14 mouse cellular contexts compared by ENCODE assay signal in the genomic region with DNA sequence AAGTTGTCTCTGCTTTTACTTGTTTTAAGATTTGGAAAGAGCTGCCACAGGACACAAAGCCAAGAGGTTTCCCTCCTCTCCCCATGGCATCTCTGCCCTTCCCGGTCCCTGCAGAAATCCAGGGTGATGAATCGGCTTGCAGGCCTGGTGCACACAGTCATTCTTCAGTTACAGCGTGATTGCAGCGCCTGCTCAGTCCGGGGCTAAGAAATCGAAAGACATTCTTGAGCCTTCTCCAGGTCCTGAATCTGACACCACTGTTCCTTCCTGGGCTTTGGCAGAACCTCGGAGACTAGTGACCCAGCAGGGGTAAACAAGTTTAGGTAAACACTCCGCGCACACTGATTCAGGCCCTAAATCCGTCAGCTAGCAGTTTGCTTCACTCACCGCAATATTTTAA.
DNase-seq lines count a peak whose midpoint lies in the region; ATAC-seq and TF ChIP-seq lines count a peak whose summit lies in the region.
"Had no signal": no experiment of that assay in that cellular context is flagged by ENCODE, and none has a peak within 500 bp of the region (broad histone marks: within the 10 kb centered on the region; RNA-seq: fewer than 3 reads in every experiment).

No protein-coding gene starts in this region.

- peak; percentile 20 for DNase-seq in gastrocnemius, postnatal 25 days
- DNase-seq in gastrocnemius, postnatal 10 days = no peak
- DNase-seq in embryonic facial prominence, embryonic 11.5 days (ENCODE audit: low spot score) = peak; percentile 59
- DNase-seq in lung, postnatal 4 days = peak; percentile 39 to 60
- no peak for DNase-seq in thymus, postnatal 14 days
- no peak for DNase-seq in heart, adult 2 months
- DNase-seq: adrenal gland, postnatal 25 days; B cell, adult 2 months; cerebellum, adult 11-12 months; left cerebral cortex, postnatal 4 days had no signal

- intact Hi-C loops in heart, adult 2 months (cut with DNase I) = no loop called here

- no peak for TF ChIP-seq EP300 in heart, adult 2 months (IDR thresholded peaks at IDR 0.05; ENCODE audit: insufficient read depth, low read depth, low read length)

- no peak for TF ChIP-seq POLR2A in heart, adult 2 months (IDR thresholded peaks at IDR 0.05; ENCODE audit: insufficient read depth, low read depth, low read length)

- H3K4me3 ChIP-seq in embryonic facial prominence, embryonic 11.5 days (ENCODE audit: low read depth, low read length) = no peak overlapping the region
- no peak overlapping the region for H3K4me3 ChIP-seq in kidney, embryonic 16.5 days (ENCODE audit: low read length)
- no peak overlapping the region for H3K4me3 ChIP-seq in heart, adult 2 months
- H3K4me3 ChIP-seq: layer of hippocampus, adult 2 months; neural tube, embryonic 12.5 days had no signal

- H3K27me3 ChIP-seq in embryonic facial prominence, embryonic 11.5 days (ENCODE audit: control insufficient read depth, insufficient read depth, low read length) = no peaks in the 10 kb centered on the region
- peaks cover 31% of the 10 kb centered on the region for H3K27me3 ChIP-seq in kidney, embryonic 16.5 days (ENCODE audit: insufficient read depth, low read length)
- peaks cover 1% of the 10 kb centered on the region; the same call in 1 of the 2 replicates for H3K27me3 ChIP-seq in heart, adult 2 months (ENCODE audit: control insufficient read depth, insufficient read depth, low read length)

- H3K9me3 ChIP-seq in embryonic facial prominence, embryonic 11.5 days (replicated peaks; ENCODE audit: control insufficient read depth, low read length) = no peaks in the 10 kb centered on the region
- peaks cover 7% of the 10 kb centered on the region; the same call in 1 of the 2 replicates for H3K9me3 ChIP-seq in kidney, embryonic 16.5 days (ENCODE audit: low read length)
- H3K9me3 ChIP-seq: neural tube, embryonic 12.5 days had no signal

- no peak overlapping the region; the same call in 1 of the 2 replicates for H3K9ac ChIP-seq in embryonic facial prominence, embryonic 11.5 days (replicated peaks; ENCODE audit: low read length)
- 0 out of 2 replicates have a peak overlapping the region, but pooled peaks have one; percentile 26 for H3K9ac ChIP-seq in kidney, embryonic 16.5 days (replicated peaks; ENCODE audit: low read length)
- no peak overlapping the region for H3K9ac ChIP-seq in heart, adult 2 months (ENCODE audit: low read depth, low read length)
- H3K9ac ChIP-seq: neural tube, embryonic 12.5 days had no signal

- peaks cover 4% of the 10 kb centered on the region for H3K4me1 ChIP-seq in embryonic facial prominence, embryonic 11.5 days (ENCODE audit: control insufficient read depth, insufficient read depth, low read length)
- H3K4me1 ChIP-seq in kidney, embryonic 16.5 days (ENCODE audit: insufficient read depth, low read length) = peaks cover 24% of the 10 kb centered on the region
- no peaks in the 10 kb centered on the region for H3K4me1 ChIP-seq in heart, adult 2 months (ENCODE audit: control insufficient read depth, insufficient read depth, low read length)

- no peak for TF ChIP-seq CTCF in heart, adult 2 months (IDR thresholded peaks at IDR 0.05)

- H3K36me3 ChIP-seq in embryonic facial prominence, embryonic 11.5 days (replicated peaks; ENCODE audit: control insufficient read depth, insufficient read depth, low read depth, low read length) = no peaks in the 10 kb centered on the region
- H3K36me3 ChIP-seq in kidney, embryonic 16.5 days (ENCODE audit: insufficient read depth, low read length) = no peaks in the 10 kb centered on the region
- no peaks in the 10 kb centered on the region for H3K36me3 ChIP-seq in heart, adult 2 months (ENCODE audit: control insufficient read depth, insufficient read depth, low read length)
- H3K36me3 ChIP-seq: neural tube, embryonic 12.5 days had no signal

- no peak for ATAC-seq in embryonic facial prominence, embryonic 11.5 days (replicated peaks; ENCODE audit: insufficient number of reproducible peaks, low FRiP score, low TSS enrichment, low read depth)
- ATAC-seq in kidney, embryonic 16.5 days (ENCODE audit: low FRiP score, low TSS enrichment) = peak; percentile 44; the same call in 1 of the 2 replicates
- no peak for ATAC-seq in monocyte, adult 5-6 weeks (replicated peaks; ENCODE audit: insufficient number of reproducible peaks, low FRiP score, low TSS enrichment, poor library complexity, severe bottlenecking)

- WGBS in embryonic facial prominence, embryonic 11.5 days = 16% methylated on average over 11 of the region's 11 CpGs
- WGBS in kidney, embryonic 16.5 days = 9% methylated on average over 11 of the region's 11 CpGs
- WGBS in heart, adult 2 months = 47% methylated on average over 11 of the region's 11 CpGs

- H3K79me2 ChIP-seq in heart, adult 2 months (replicated peaks; ENCODE audit: control insufficient read depth, insufficient read depth, low read length) = no peaks in the 10 kb centered on the region

- no peak overlapping the region for H3K4me2 ChIP-seq in embryonic facial prominence, embryonic 11.5 days (ENCODE audit: low read depth, low read length)
- H3K4me2 ChIP-seq in kidney, embryonic 16.5 days (replicated peaks; ENCODE audit: low read depth, low read length) = no peak overlapping the region; the same call in 1 of the 2 replicates
- H3K4me2 ChIP-seq: neural tube, embryonic 12.5 days had no signal

- H3K27ac ChIP-seq in embryonic facial prominence, embryonic 11.5 days (replicated peaks; ENCODE audit: low read depth, low read length) = peak overlapping the region; percentile 36; the same call in 1 of the 2 replicates
- peak overlapping the region; percentile 38; the same call in 1 of the 2 replicates for H3K27ac ChIP-seq in kidney, embryonic 16.5 days (ENCODE audit: low read length)
- no peak overlapping the region for H3K27ac ChIP-seq in heart, adult 2 months
- H3K27ac ChIP-seq: layer of hippocampus, adult 2 months; neural tube, embryonic 12.5 days had no signal

Comparison
In these comparisons a context has a peak if more than half of its experiments do, and no peak if none do; other contexts are left out.
1. DNase-seq: peak in gastrocnemius, postnatal 25 days (single experiment), embryonic facial prominence, embryonic 11.5 days (single experiment) and lung, postnatal 4 days (2 of 2); none in gastrocnemius, postnatal 10 days (single experiment), thymus, postnatal 14 days (single experiment) and heart, adult 2 months (0 of 2).